Mouse (Mus musculus) ES-Bruce4 (cell line): ENCODE results near the gene Sf3a3. TPM values are rescaled to one million over a fixed set of nuclear protein-coding genes. Genes with fewer than 3 reads are reported as not detected.
"Not testable (repeated sequence)": the region's sequence is repeated elsewhere in the genome, so short reads cannot be mapped to it uniquely, and the experiment has no call there.

ENCODE experiments used
- H3K27ac ChIP-seq: 2 replicates; pipeline ENCODE4 v1.5.1; 2012; ENCODE audit warnings: low read length, inconsistent platforms; ENCODE audit not compliant: insufficient read depth
- H3K27me3 ChIP-seq: 2 replicates; pipeline ENCODE4 v1.6.1; 2012; ENCODE audit warnings: mild to moderate bottlenecking, low read length, inconsistent platforms; ENCODE audit not compliant: control insufficient read depth, poor library complexity, insufficient read depth, severe bottlenecking
- H3K36me3 ChIP-seq: 2 replicates; pipeline ENCODE4 v1.6.1; 2012; ENCODE audit warnings: inconsistent platforms, mild to moderate bottlenecking, low read length, moderate library complexity; ENCODE audit not compliant: control insufficient read depth, poor library complexity, insufficient read depth, severe bottlenecking
- H3K4me1 ChIP-seq: one replicate; pipeline ENCODE4 v1.8.1; 2011; ENCODE audit warnings: low read length; ENCODE audit not compliant: control insufficient read depth, insufficient read depth
- H3K4me3 ChIP-seq: 2 replicates; pipeline ENCODE4 v1.5.1; 2011; ENCODE audit warnings: low read depth, mild to moderate bottlenecking, low read length
- H3K9ac ChIP-seq: 2 replicates; pipeline ENCODE4 v1.6.1; 2012; ENCODE audit warnings: low read depth, mild to moderate bottlenecking, inconsistent platforms; ENCODE audit not compliant: poor library complexity, severe bottlenecking
- H3K9me3 ChIP-seq: replicated peaks from 2 replicates; pipeline ENCODE4 v1.6.1; 2012; ENCODE audit warnings: mild to moderate bottlenecking, low read length, inconsistent platforms; ENCODE audit not compliant: control insufficient read depth, poor library complexity, insufficient read depth, severe bottlenecking
- CTCF ChIP-seq: IDR thresholded peaks from one replicate; pipeline ENCODE4 v1.8.1; 2011; ENCODE audit warnings: low read depth, low read length
- EP300 ChIP-seq: IDR thresholded peaks from 2 replicates; pipeline ENCODE4 v1.6.1; 2011; ENCODE audit warnings: low read depth, low read length; ENCODE audit not compliant: insufficient read depth
- POLR2A ChIP-seq: IDR thresholded peaks from one replicate; pipeline ENCODE4 v1.8.1; 2011; ENCODE audit warnings: low read length; ENCODE audit not compliant: insufficient read depth
- polyA plus RNA-seq: library from polyadenylated mRNA; stranded (reverse); fragments of >200 nt; gene quantifications from 2 replicates; pipeline ENCODE4 v1.2.4, GENCODE M21; 2011; ENCODE audit warnings: low read depth; ENCODE audit not compliant: missing spikeins, insufficient read depth, insufficient read length

Gene Sf3a3
- polyA plus RNA-seq, 1 experiment: 127 TPM

- H3K4me1 ChIP-seq: peaks cover 10% of the 10 kb centered on the region
- no peak overlapping the region for H3K27ac ChIP-seq
- H3K9me3 ChIP-seq: no peaks in the 10 kb centered on the region
- no peak overlapping the region for H3K4me3 ChIP-seq
- H3K9ac ChIP-seq: no peak overlapping the region
- H3K27me3 ChIP-seq: no peaks in the 10 kb centered on the region
- no peaks in the 10 kb centered on the region for H3K36me3 ChIP-seq
- no peak for TF ChIP-seq CTCF
- TF ChIP-seq POLR2A: no peak
- TF ChIP-seq EP300: no peak
Observed at GRCm38 (mm10) chr4:124701916-124702315, 12.7 kb upstream of the Sf3a3 start.

- H3K4me3 ChIP-seq: no peak overlapping the region
- no peaks in the 10 kb centered on the region for H3K27me3 ChIP-seq
Observed at GRCm38 (mm10) chr4:124703406-124703805, 11.2 kb upstream of the Sf3a3 start.

GRCm38 (mm10) chr4:124703881-124704796, 10.4 kb upstream of the Sf3a3 start:
- H3K4me3 ChIP-seq: no peak overlapping the region
- no peaks in the 10 kb centered on the region for H3K9me3 ChIP-seq
- TF ChIP-seq POLR2A: no peak
- TF ChIP-seq EP300: 0 out of 2 replicates have a peak, but pooled peaks have one; percentile 39
- TF ChIP-seq CTCF: no peak
- H3K9ac ChIP-seq: no peak overlapping the region
- H3K27ac ChIP-seq: peak overlapping the region; percentile 38
- no peaks in the 10 kb centered on the region for H3K27me3 ChIP-seq
- H3K36me3 ChIP-seq: no peaks in the 10 kb centered on the region
- H3K4me1 ChIP-seq: peaks cover 10% of the 10 kb centered on the region

More at GRCm38 (mm10) chr4:124703406-124703805, 11.2 kb upstream of the Sf3a3 start:
- Histone ChIP-seq H3K4me1 (peaks cover 10% of the 10 kb centered on the region), H3K36me3 (no peaks in the 10 kb centered on the region), H3K9me3 (no peaks in the 10 kb centered on the region), H3K9ac (no peak overlapping the region), H3K27ac (peak overlapping the region; percentile 38; the same call in 1 of the 2 replicates)
- TF ChIP-seq EP300 (no peak), CTCF (no peak), POLR2A (no peak)

- H3K4me1 ChIP-seq: peaks cover 6% of the 10 kb centered on the region
- TF ChIP-seq EP300 (no peak), CTCF (no peak), POLR2A (no peak)
Observed at GRCm38 (mm10) chr4:124704797-124705474, 9.6 kb upstream of the Sf3a3 start.

GRCm38 (mm10) chr4:124705661-124706269, 8.8 kb upstream of the Sf3a3 start:
- H3K27me3 ChIP-seq: no peaks in the 10 kb centered on the region
- TF ChIP-seq POLR2A (no peak), CTCF (no peak), EP300 (no peak)
- peaks cover 5% of the 10 kb centered on the region for H3K4me1 ChIP-seq
- H3K4me3 ChIP-seq: no peak overlapping the region
- H3K27ac ChIP-seq: no peak overlapping the region
- H3K36me3 ChIP-seq: no peaks in the 10 kb centered on the region
- no peaks in the 10 kb centered on the region for H3K9me3 ChIP-seq
- H3K9ac ChIP-seq: no peak overlapping the region

More at GRCm38 (mm10) chr4:124704797-124705474, 9.6 kb upstream of the Sf3a3 start:
- H3K4me3 ChIP-seq: no peak overlapping the region
- H3K27ac ChIP-seq: no peak overlapping the region
- H3K9ac ChIP-seq: no peak overlapping the region
- no peaks in the 10 kb centered on the region for H3K36me3 ChIP-seq
- no peaks in the 10 kb centered on the region for H3K9me3 ChIP-seq
- H3K27me3 ChIP-seq: no peaks in the 10 kb centered on the region

GRCm38 (mm10) chr4:124707381-124708199, 7.0 kb upstream of the Sf3a3 start:
- not testable (repeated sequence) for H3K9ac ChIP-seq, H3K36me3 ChIP-seq, H3K9me3 ChIP-seq, H3K27me3 ChIP-seq, H3K4me1 ChIP-seq, H3K27ac ChIP-seq
- peak overlapping the region; percentile 39 for H3K4me3 ChIP-seq

- H3K36me3 ChIP-seq, H3K9me3 ChIP-seq, H3K4me1 ChIP-seq, H3K27me3 ChIP-seq, H3K4me3 ChIP-seq: not testable (repeated sequence)
- Histone ChIP-seq H3K9ac (peak overlapping the region; percentile 74; the same call in 1 of the 2 replicates), H3K27ac (peak overlapping the region; percentile 52)
Observed at GRCm38 (mm10) chr4:124708200-124708517, 6.4 kb upstream of the Sf3a3 start.
